Mouse (Mus musculus) thymus, postnatal 14 days (tissue): Measurements from ENCODE around the gene Maml1.
A peak's percentile ranks its signal among the peaks of the same experiment; 100 is the strongest.
"Not testable (repeated sequence)": the region's sequence is repeated elsewhere in the genome, so short reads cannot be mapped to it uniquely, and the experiment has no call there.

Experiments
- DNase-seq: peaks from one replicate; pipeline ENCODE4 v3.0.0; 2021

Maml1 gene

GRCm38 (mm10) chr11:50292190-50292855 is at the start of gene Maml1:
Maml1 (minus strand) TSS chr11:50292311.
- DNase-seq = peak; percentile 96

GRCm38 (mm10) chr11:50336891-50337290 is 44.8 kb upstream of the Maml1 start:
- DNase-seq = no peak

GRCm38 (mm10) chr11:50336126-50336525 is 44.0 kb upstream of the Maml1 start:
- DNase-seq = no peak

- DNase-seq = no peak
Observed at GRCm38 (mm10) chr11:50333181-50333580, 41.1 kb upstream of the Maml1 start.

- DNase-seq = no peak
Observed at GRCm38 (mm10) chr11:50329378-50329777, 37.3 kb upstream of the Maml1 start.

GRCm38 (mm10) chr11:50328075-50328625 is 36.0 kb upstream of the Maml1 start:
- DNase-seq = peak; percentile 15

GRCm38 (mm10) chr11:50326302-50326966 is 34.3 kb upstream of the Maml1 start:
- no peak for DNase-seq

- DNase-seq = peak; percentile 98
Observed at GRCm38 (mm10) chr11:50325496-50326301, 33.6 kb upstream of the Maml1 start, which contains the start of gene Canx. Canx (minus strand) TSS chr11:50325673.

- DNase-seq = no peak
Observed at GRCm38 (mm10) chr11:50324751-50325471, 32.8 kb upstream of the Maml1 start.

- no peak for DNase-seq
Observed at GRCm38 (mm10) chr11:50323843-50324242, 31.7 kb upstream of the Maml1 start.

GRCm38 (mm10) chr11:50322345-50322744 is 30.2 kb upstream of the Maml1 start:
- DNase-seq = no peak

- DNase-seq = no peak
Observed at GRCm38 (mm10) chr11:50321239-50321638, 29.1 kb upstream of the Maml1 start.

- not testable (repeated sequence) for DNase-seq
Observed at GRCm38 (mm10) chr11:50319343-50319742, 27.2 kb upstream of the Maml1 start.

GRCm38 (mm10) chr11:50312803-50313202 is 20.7 kb upstream of the Maml1 start:
- no peak for DNase-seq

- DNase-seq = no peak
Observed at GRCm38 (mm10) chr11:50303406-50303805, 11.3 kb upstream of the Maml1 start.

GRCm38 (mm10) chr11:50291321-50292165 is 568 bp downstream of the Maml1 start:
- peak; percentile 59 for DNase-seq

- DNase-seq = no peak
Observed at GRCm38 (mm10) chr11:50290486-50291225, 1.5 kb downstream of the Maml1 start.

GRCm38 (mm10) chr11:50286428-50286827 is 5.7 kb downstream of the Maml1 start:
- DNase-seq = no peak

GRCm38 (mm10) chr11:50285696-50286095 is 6.4 kb downstream of the Maml1 start:
- no peak for DNase-seq

- no peak for DNase-seq
Observed at GRCm38 (mm10) chr11:50285263-50285662, 6.8 kb downstream of the Maml1 start.

- peak; percentile 14 for DNase-seq
Observed at GRCm38 (mm10) chr11:50280053-50280452, 12.1 kb downstream of the Maml1 start.
